Mouse (Mus musculus): ENCODE measurements around the gene Stox1. TPM values are rescaled to one million over a fixed set of nuclear protein-coding genes. Genes with fewer than 3 reads are reported as not detected.

Gene Stox1
- total RNA-seq, 2 experiments from 2014 or later: 0.89 to 1.2 TPM

GRCm38 (mm10) chr10:62668043-62668442 is 57.9 kb downstream of the Stox1 start:
- intact Hi-C loops (cut with DNase I): no loop called here
- DNase-seq: no peak

- DNase-seq: peak; percentile 70 to 78
- intact Hi-C loops (cut with DNase I): loop anchor here (2.0 kb wide), 1 partner anchor 14 kb away; the partner anchor contains the start of gene Ddx50
Observed at GRCm38 (mm10) chr10:62664963-62665590, 60.9 kb downstream of the Stox1 start.

GRCm38 (mm10) chr10:62664171-62664570 is 61.8 kb downstream of the Stox1 start:
- DNase-seq: no peak
- intact Hi-C loops (cut with DNase I): loop anchor here (2.0 kb wide), 1 partner anchor 13 kb away; the partner anchor contains the start of gene Ddx50

- intact Hi-C loops (cut with DNase I): no loop called here
- no peak for DNase-seq
Observed at GRCm38 (mm10) chr10:62656711-62657110, 69.2 kb downstream of the Stox1 start.

GRCm38 (mm10) chr10:62651961-62652360 is 74.0 kb downstream of the Stox1 start:
- intact Hi-C loops (cut with DNase I): loop anchor here (2.0 to 5.0 kb wide), 3 partner anchors 13 to 165 kb away; partner anchors contain the start of genes Ddx21 and Vps26a
- no peak for DNase-seq

- intact Hi-C loops (cut with DNase I): loop anchor here (2.0 to 5.0 kb wide), 3 partner anchors 14 to 164 kb away; partner anchors contain the start of genes Ddx21 and Vps26a
- DNase-seq: peak; percentile 96 to 99
Observed at GRCm38 (mm10) chr10:62650881-62651810, 74.8 kb downstream of the Stox1 start, which contains the start of gene Ddx50. TSS of gene Ddx50 (minus strand) at chr10:62651218.

GRCm38 (mm10) chr10:62650358-62650782 is 75.6 kb downstream of the Stox1 start:
- intact Hi-C loops (cut with DNase I): loop anchor here (2.0 to 5.0 kb wide), 3 partner anchors 14 to 163 kb away; partner anchors contain the start of genes Ddx21 and Vps26a
- DNase-seq: no peak

Small RNA genes within 50 kb of the gene (microRNA-seq; reads per million reads assigned to microRNA genes)
- gene Mir7215 (ENCODE audit: borderline number of aligned reads in 2 of 2): 0 reads per million in 2 experiments

Other genes with a start within 250 kb of the Stox1 start
- 10 to 100 TPM; 46.5 to 46.6 TPM for gene Vps26a, start 239.3 kb downstream of the Stox1 start, total RNA-seq (2021)
- gene Srgn, start 198.7 kb downstream of the Stox1 start, total RNA-seq (2021): 10 to 100 TPM; 45.2 to 51.5 TPM
- 10 to 100 TPM; 42.8 to 44.4 TPM for gene Kif1bp, start 147.7 kb downstream of the Stox1 start, total RNA-seq (2021)
- 10 to 100 TPM; 27.6 to 29.9 TPM for gene Ddx21, start 123.8 kb downstream of the Stox1 start, total RNA-seq (2021)
- 10 to 100 TPM; 47.3 to 49.1 TPM for gene Ddx50, start 74.9 kb downstream of the Stox1 start, total RNA-seq (2021)
- 10 to 100 TPM; 49.5 to 50.7 TPM for gene Ccar1, start 66.2 kb upstream of the Stox1 start, total RNA-seq (2021)
- gene Tet1, start 182.9 kb upstream of the Stox1 start, total RNA-seq (2021): 1 to 10 TPM; 6.2 to 8.7 TPM
- 10 to 100 TPM; 22.6 to 26.9 TPM for gene Slc25a16, start 194.5 kb upstream of the Stox1 start, total RNA-seq (2021)
- gene Dna2, start 220.9 kb upstream of the Stox1 start, total RNA-seq (2021): under 1 TPM; 0.56 to 0.76 TPM

Data from heart, postnatal 36 days (tissue).